Mouse (Mus musculus) layer of hippocampus, postnatal 14 days (tissue): ENCODE measurements around the gene Dimt1. TPM values are rescaled to one million over a fixed set of nuclear protein-coding genes. Genes with fewer than 3 reads are reported as not detected.
A peak's percentile ranks its signal among the peaks of the same experiment; 100 is the strongest.
"Not testable (repeated sequence)": the region's sequence is repeated elsewhere in the genome, so short reads cannot be mapped to it uniquely, and the experiment has no call there.

Experiments
- DNase-seq, 2 experiments: peaks; one replicate each; pipeline ENCODE4 v3.0.0; 2021 to 2022; ENCODE audit warnings: low spot score in 2 of 2, mixed read lengths in 1 of 2
- long read RNA-seq, 2 experiments: library from polyadenylated mRNA; stranded (forward); transcript quantifications; one replicate each; pipeline ENCODE4 v2.0.0; 2021
- total RNA-seq, 2 experiments: library from RNA; stranded (reverse); gene quantifications; 2 replicates each; pipeline ENCODE4 v1.2.3; 2021

Gene Dimt1
- 10 to 100 TPM; 19.8 to 21.0 TPM for total RNA-seq
- long read RNA-seq, experiment 1, transcript Dimt1-201 (12 exons, 2,051 nt): major isoform, 12 of 27 reads
- long read RNA-seq, experiment 1, partial matches to known transcripts: 5 of 27 reads
- long read RNA-seq, experiment 1, other reads (novel, unspliced or antisense): 7 of 27 reads
- long read RNA-seq, experiment 2, transcript Dimt1-201 (12 exons, 2,051 nt): major isoform, 11 of 27 reads
- long read RNA-seq, experiment 2, partial matches to known transcripts: 5 of 27 reads
- long read RNA-seq, experiment 2, other reads (novel, unspliced or antisense): 10 of 27 reads

GRCm38 (mm10) chr13:106946594-106947540, at the start of gene Dimt1:
Gene Dimt1 (plus strand): TSS chr13:106947127.
- DNase-seq: peak; percentile 93 to 96

- DNase-seq: no peak
Observed at GRCm38 (mm10) chr13:106904637-106905036, 42.3 kb upstream of the Dimt1 start.

GRCm38 (mm10) chr13:106905154-106905553, 41.8 kb upstream of the Dimt1 start:
- not testable (repeated sequence) for DNase-seq

- DNase-seq: no peak
Observed at GRCm38 (mm10) chr13:106907273-106907672, 39.7 kb upstream of the Dimt1 start.

GRCm38 (mm10) chr13:106910096-106910495, 36.8 kb upstream of the Dimt1 start:
- no peak for DNase-seq

GRCm38 (mm10) chr13:106913125-106913736, 33.7 kb upstream of the Dimt1 start:
- no peak for DNase-seq

- DNase-seq: peak in 1 of 2 experiments; percentile 55
Observed at GRCm38 (mm10) chr13:106918322-106919050, 28.4 kb upstream of the Dimt1 start.

- not testable (repeated sequence) for DNase-seq
Observed at GRCm38 (mm10) chr13:106925921-106926320, 21.0 kb upstream of the Dimt1 start.

- DNase-seq: no peak
Observed at GRCm38 (mm10) chr13:106928296-106928695, 18.6 kb upstream of the Dimt1 start.

- no peak for DNase-seq
Observed at GRCm38 (mm10) chr13:106929201-106929600, 17.7 kb upstream of the Dimt1 start.

GRCm38 (mm10) chr13:106935871-106936255, 11.1 kb upstream of the Dimt1 start:
- no peak for DNase-seq

- DNase-seq: peak; percentile 85 to 94
Observed at GRCm38 (mm10) chr13:106936256-106937137, 10.4 kb upstream of the Dimt1 start, which contains the start of gene Ipo11. Gene Ipo11 (minus strand): TSS chr13:106936958.

- DNase-seq: no peak
Observed at GRCm38 (mm10) chr13:106937138-106937472, 9.8 kb upstream of the Dimt1 start.

- DNase-seq: no peak
Observed at GRCm38 (mm10) chr13:106941211-106941976, 5.5 kb upstream of the Dimt1 start.

GRCm38 (mm10) chr13:106942721-106943120, 4.2 kb upstream of the Dimt1 start:
- DNase-seq: no peak

- DNase-seq: no peak
Observed at GRCm38 (mm10) chr13:106945518-106945917, 1.4 kb upstream of the Dimt1 start.

- no peak for DNase-seq
Observed at GRCm38 (mm10) chr13:106947583-106947982, 656 bp downstream of the Dimt1 start.

GRCm38 (mm10) chr13:106954880-106955279, 8.0 kb downstream of the Dimt1 start:
- DNase-seq: no peak

GRCm38 (mm10) chr13:106957554-106957953, 10.6 kb downstream of the Dimt1 start:
- no peak for DNase-seq
